Comparison of ENCODE assay signal across 11 mouse cellular contexts in genomic region chr15:63996530-63996929, GRCm38 (mm10).
DNase-seq lines count a peak whose midpoint lies in the region; ATAC-seq and TF ChIP-seq lines count a peak whose summit lies in the region.
"Had no signal": no experiment of that assay in that cellular context is flagged by ENCODE, and none has a peak within 500 bp of the region (broad histone marks: within the 10 kb centered on the region; RNA-seq: fewer than 3 reads in every experiment).

No protein-coding gene starts in this region.

- H3K27ac ChIP-seq in kidney, embryonic 14.5 days (ENCODE audit: low read depth, low read length) = no peak overlapping the region
- no peak overlapping the region for H3K27ac ChIP-seq in embryonic facial prominence, embryonic 10.5 days (replicated peaks)
- no peak overlapping the region for H3K27ac ChIP-seq in hindbrain, postnatal 0 days
- no peak overlapping the region for H3K27ac ChIP-seq in midbrain, embryonic 15.5 days

- WGBS in kidney, embryonic 14.5 days = 30% methylated on average over 2 of the region's 2 CpGs
- whole genome bisulfite sequencing in embryonic facial prominence, embryonic 10.5 days = 71% methylated on average over 2 of the region's 2 CpGs
- WGBS in hindbrain, postnatal 0 days = 45% methylated on average over 2 of the region's 2 CpGs
- 60% methylated on average over 2 of the region's 2 CpGs for WGBS in midbrain, embryonic 15.5 days

- no peak for TF ChIP-seq CTCF in hindbrain, postnatal 0 days (IDR thresholded peaks at IDR 0.05; ENCODE audit: low read depth)

- ATAC-seq in kidney, embryonic 14.5 days (ENCODE audit: low FRiP score, low TSS enrichment) = no peak
- no peak for ATAC-seq in hindbrain, postnatal 0 days
- ATAC-seq in midbrain, embryonic 15.5 days (replicated peaks) = no peak

- no peaks in the 10 kb centered on the region for H3K9me3 ChIP-seq in kidney, embryonic 14.5 days (ENCODE audit: control insufficient read depth, low read length)
- H3K9me3 ChIP-seq in embryonic facial prominence, embryonic 10.5 days = no peaks in the 10 kb centered on the region
- no peaks in the 10 kb centered on the region for H3K9me3 ChIP-seq in hindbrain, postnatal 0 days (ENCODE audit: low read length)
- no peaks in the 10 kb centered on the region for H3K9me3 ChIP-seq in midbrain, embryonic 15.5 days

- peaks cover 23% of the 10 kb centered on the region for H3K4me1 ChIP-seq in kidney, embryonic 14.5 days (ENCODE audit: control insufficient read depth, insufficient read depth, low read length)
- peaks cover 36% of the 10 kb centered on the region for H3K4me1 ChIP-seq in embryonic facial prominence, embryonic 10.5 days
- H3K4me1 ChIP-seq in hindbrain, postnatal 0 days (ENCODE audit: insufficient read depth, low read length) = peaks cover 7% of the 10 kb centered on the region; the same call in 1 of the 2 replicates
- peaks cover 23% of the 10 kb centered on the region for H3K4me1 ChIP-seq in midbrain, embryonic 15.5 days

- peak overlapping the region; percentile 86; the same call in 1 of the 2 replicates for H3K4me3 ChIP-seq in kidney, embryonic 14.5 days (ENCODE audit: low read length)
- H3K4me3 ChIP-seq in embryonic facial prominence, embryonic 10.5 days = peak overlapping the region; percentile 88
- peak overlapping the region; percentile 88 for H3K4me3 ChIP-seq in hindbrain, postnatal 0 days (ENCODE audit: low read length)
- H3K4me3 ChIP-seq in midbrain, embryonic 15.5 days = peak overlapping the region; percentile 90

- H3K4me2 ChIP-seq in kidney, embryonic 14.5 days (replicated peaks; ENCODE audit: low read depth, low read length) = peak overlapping the region; percentile 75
- H3K4me2 ChIP-seq in hindbrain, postnatal 0 days (ENCODE audit: low read depth, low read length) = peak overlapping the region; percentile 79
- peak overlapping the region; percentile 64 for H3K4me2 ChIP-seq in midbrain, embryonic 15.5 days

- no peaks in the 10 kb centered on the region for H3K36me3 ChIP-seq in kidney, embryonic 14.5 days (ENCODE audit: control insufficient read depth, insufficient read depth, low read length)
- H3K36me3 ChIP-seq in embryonic facial prominence, embryonic 10.5 days (replicated peaks) = no peaks in the 10 kb centered on the region
- no peaks in the 10 kb centered on the region for H3K36me3 ChIP-seq in hindbrain, postnatal 0 days (ENCODE audit: insufficient read depth, low read length)
- H3K36me3 ChIP-seq in midbrain, embryonic 15.5 days (replicated peaks) = no peaks in the 10 kb centered on the region

- no peaks in the 10 kb centered on the region for H3K27me3 ChIP-seq in kidney, embryonic 14.5 days (ENCODE audit: control insufficient read depth, insufficient read depth, low read length)
- H3K27me3 ChIP-seq in embryonic facial prominence, embryonic 10.5 days (replicated peaks; ENCODE audit: low read depth, poor library complexity, severe bottlenecking) = no peaks in the 10 kb centered on the region
- no peaks in the 10 kb centered on the region for H3K27me3 ChIP-seq in hindbrain, postnatal 0 days (ENCODE audit: insufficient read depth, low read length)
- no peaks in the 10 kb centered on the region for H3K27me3 ChIP-seq in midbrain, embryonic 15.5 days (replicated peaks)
- H3K27me3 ChIP-seq: Patski had no signal

- no peak for DNase-seq in kidney, postnatal 36 days
- DNase-seq in embryonic facial prominence, embryonic 10.5 days (ENCODE audit: low spot score) = no peak
- no peak for DNase-seq in hindbrain, postnatal 0 days (ENCODE audit: low spot score)
- DNase-seq in adrenal gland, adult 8-10 months = no peak
- DNase-seq in left cerebral cortex, adult 8-10 months (ENCODE audit: low spot score in 2 of 2) = no peak
- DNase-seq in layer of hippocampus, postnatal 36 days = no peak
- DNase-seq: cerebellum, adult 8-10 months; kidney, adult 18-20 months had no signal

- no peak overlapping the region for H3K9ac ChIP-seq in kidney, embryonic 14.5 days (ENCODE audit: low read depth, low read length)
- 0 out of 2 replicates have a peak overlapping the region, but pooled peaks have one; percentile 91 for H3K9ac ChIP-seq in hindbrain, postnatal 0 days (replicated peaks; ENCODE audit: low read length)
- H3K9ac ChIP-seq in midbrain, embryonic 15.5 days = peak overlapping the region; percentile 90; the same call in 1 of the 2 replicates
